Mouse (Mus musculus) NIH3T3 (cell line): ENCODE measurements around the gene Tasp1.
"Not testable (repeated sequence)": the region's sequence is repeated elsewhere in the genome, so short reads cannot be mapped to it uniquely, and the experiment has no call there.

ENCODE experiments used
- DNase-seq: peaks from one replicate; pipeline ENCODE4 v3.0.0-alpha.2; 2012; ENCODE audit warnings: low read depth

Tasp1 gene

GRCm38 (mm10) chr2:140066353-140067314 lies at the start of gene Tasp1:
TSS of gene Tasp1 (minus strand) at chr2:140066805.
- peak; percentile 95 for DNase-seq

- no peak for DNase-seq
Measured at GRCm38 (mm10) chr2:140113851-140114250, 47.2 kb upstream of the Tasp1 start.

DNA sequence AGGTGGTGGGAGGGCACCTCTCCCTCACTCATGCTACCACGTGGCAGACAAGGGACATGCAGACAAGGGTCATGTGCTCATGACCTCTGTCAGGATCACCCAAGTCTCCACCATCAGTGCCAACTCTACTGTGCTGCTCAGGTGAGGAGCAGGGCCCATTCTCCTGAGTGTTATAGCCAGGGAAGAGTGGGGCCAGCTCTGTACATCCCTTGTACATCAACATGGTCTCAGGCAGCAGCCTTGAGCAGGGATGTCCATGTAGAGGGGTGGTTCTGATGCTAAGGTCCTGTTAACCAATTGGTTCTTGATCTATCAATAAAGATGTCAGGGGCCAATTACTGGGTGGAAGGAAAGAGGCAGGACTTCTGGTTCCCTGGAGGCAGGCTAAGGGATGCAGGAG lies 42.3 kb upstream of the Tasp1 start:
- no peak for DNase-seq

- DNase-seq: peak; percentile 54
Measured at GRCm38 (mm10) chr2:140107641-140108040, 41.0 kb upstream of the Tasp1 start.

- DNase-seq: no peak
Measured at GRCm38 (mm10) chr2:140104951-140105350, 38.3 kb upstream of the Tasp1 start.

DNA sequence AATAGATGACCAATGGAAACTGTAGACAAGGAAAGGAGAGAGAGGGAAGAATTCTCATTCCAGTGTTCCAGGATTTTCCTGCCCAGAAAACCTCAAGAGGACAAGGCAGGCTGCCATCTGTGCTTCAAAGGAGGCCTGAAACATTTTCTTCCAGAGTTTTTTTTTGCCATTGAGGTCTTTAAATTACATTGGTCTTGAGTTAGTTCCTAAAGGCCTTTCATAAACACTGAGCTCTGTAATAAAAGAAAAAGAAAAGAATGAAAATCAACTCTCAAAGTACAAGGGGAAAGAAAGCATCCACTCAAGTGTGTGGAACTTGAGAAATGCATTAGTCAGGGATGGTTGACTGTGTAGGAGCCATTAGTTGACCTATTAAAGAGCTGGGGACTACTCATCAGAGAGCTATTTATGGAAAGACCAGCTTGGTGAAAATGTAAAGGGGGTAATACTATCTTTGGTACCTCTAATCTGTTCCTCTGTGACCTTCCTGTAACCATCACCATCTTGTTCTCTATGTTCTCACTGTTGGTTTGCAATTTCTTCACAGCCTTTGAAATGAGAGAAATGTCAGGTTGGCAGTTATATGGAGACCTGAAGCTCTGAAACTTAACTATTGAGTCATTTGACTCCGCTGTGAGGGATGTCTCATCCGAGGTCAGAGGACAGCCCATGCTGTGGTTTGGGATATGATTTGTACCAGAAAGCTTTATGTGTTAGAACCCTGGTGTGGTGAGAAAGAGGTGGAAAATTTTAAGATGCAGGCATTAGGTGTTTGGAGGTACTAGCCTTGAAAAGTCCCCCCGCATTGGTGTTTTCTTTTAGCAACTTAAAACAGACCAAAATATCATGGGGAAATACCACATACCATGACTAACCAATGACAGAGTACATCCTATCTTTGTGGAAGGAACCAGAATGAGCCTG lies 34.2 kb upstream of the Tasp1 start:
- DNase-seq: peak; percentile 55

- DNase-seq: peak; percentile 92
Measured at GRCm38 (mm10) chr2:140099971-140100370, 33.4 kb upstream of the Tasp1 start.

GRCm38 (mm10) chr2:140097131-140097591 lies 30.6 kb upstream of the Tasp1 start:
- no peak for DNase-seq

DNA sequence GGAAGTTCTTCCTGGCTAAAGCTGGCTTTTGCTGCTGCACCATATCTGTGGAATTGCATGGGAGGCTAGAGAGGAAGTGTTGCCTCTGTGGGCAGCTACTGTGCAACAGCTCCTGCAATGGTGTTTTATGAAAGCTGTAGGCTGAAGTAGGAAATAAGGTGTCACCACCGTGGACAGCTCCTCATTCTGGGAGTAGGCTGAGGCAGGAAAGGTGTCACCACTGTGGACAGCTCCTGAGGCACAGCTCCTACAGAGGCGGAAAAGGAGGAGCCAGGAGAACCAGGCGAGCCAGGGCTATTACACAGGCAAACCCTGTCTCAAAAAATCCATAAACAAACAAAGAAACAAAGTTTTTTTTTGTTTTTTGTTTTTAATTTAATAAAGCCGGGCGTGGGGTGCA lies 29.4 kb upstream of the Tasp1 start:
- no peak for DNase-seq

DNA sequence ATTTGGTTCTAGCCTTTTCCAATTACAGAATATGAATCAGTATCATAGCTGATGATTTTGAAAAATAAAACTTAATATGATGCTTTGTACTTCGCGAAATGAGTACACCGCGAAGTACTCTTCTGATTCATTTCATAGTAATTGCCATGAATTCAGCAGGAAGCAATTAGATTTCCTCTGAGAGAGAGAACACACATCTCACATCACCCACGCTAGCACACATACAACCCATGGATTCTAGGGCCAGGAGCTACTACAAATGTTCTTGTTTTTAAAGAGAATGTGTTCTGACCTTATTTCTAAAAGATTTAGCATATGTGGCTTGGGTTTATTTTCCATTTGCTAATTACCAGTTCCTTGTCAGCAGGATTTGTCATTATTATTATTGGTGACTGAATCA lies 26.8 kb upstream of the Tasp1 start:
- no peak for DNase-seq

DNA sequence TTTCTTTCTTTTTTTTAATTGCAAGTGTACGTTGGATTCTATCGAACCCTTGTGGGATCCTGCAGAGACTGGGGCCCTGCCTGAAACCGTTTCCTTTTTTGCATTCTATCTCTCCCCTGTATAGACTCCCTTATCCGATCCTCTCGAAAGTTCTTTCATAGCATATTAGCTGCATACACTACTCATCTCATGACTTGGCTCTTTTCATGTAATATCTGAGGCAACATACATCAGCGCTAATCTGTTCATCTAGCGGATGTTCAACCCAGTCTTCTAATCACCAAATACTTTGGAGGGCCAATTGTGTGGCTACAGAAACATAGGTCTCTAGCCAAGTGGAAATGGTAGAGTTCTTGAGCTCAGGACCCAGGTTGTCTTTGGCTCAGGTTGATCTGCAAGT lies 17.6 kb upstream of the Tasp1 start:
- no peak for DNase-seq

GRCm38 (mm10) chr2:140080747-140081577 lies 14.4 kb upstream of the Tasp1 start:
- DNase-seq: peak; percentile 44

DNA sequence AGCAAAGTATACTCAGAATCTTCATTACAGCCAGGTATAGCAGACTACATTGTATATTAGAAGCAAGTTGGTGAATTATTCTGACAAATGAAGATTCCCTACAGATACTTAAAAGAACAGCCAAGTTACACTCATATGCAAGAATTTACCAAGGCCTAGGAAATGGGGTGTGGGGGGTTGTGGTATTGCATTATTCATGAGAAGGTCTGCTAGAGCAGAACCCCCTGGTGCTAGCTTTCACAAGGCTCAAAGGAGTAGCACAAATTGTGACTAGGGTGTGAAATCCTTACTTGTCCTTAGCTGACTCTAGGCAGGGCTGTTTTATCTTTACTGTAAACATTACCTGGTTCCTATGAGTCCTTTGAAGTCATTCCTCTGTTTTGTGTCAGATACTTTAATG lies 12.7 kb upstream of the Tasp1 start:
- not testable (repeated sequence) for DNase-seq

- DNase-seq: peak; percentile 37
Measured at GRCm38 (mm10) chr2:140078600-140079280, 12.1 kb upstream of the Tasp1 start.

GRCm38 (mm10) chr2:140077476-140077875 lies 10.9 kb upstream of the Tasp1 start:
- no peak for DNase-seq

DNA sequence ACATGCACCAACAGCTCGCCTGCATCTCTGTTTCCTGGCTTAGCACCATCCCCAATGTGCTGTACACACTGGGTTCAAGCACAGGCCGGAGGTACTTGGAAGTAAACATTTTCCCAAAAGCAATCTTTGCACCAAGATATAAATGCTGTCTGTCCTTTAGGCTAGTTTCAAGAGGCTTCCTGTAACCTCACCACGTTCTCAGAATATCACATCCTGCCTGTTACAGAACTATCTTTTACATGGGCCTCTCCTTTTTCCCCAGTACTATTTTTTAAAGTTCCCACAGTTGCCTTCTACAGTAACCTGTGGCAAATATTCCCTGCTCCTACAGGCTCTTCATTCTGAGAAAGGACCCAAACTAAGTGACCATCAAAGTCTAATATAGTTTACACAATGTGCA lies 8.5 kb upstream of the Tasp1 start:
- no peak for DNase-seq

DNA sequence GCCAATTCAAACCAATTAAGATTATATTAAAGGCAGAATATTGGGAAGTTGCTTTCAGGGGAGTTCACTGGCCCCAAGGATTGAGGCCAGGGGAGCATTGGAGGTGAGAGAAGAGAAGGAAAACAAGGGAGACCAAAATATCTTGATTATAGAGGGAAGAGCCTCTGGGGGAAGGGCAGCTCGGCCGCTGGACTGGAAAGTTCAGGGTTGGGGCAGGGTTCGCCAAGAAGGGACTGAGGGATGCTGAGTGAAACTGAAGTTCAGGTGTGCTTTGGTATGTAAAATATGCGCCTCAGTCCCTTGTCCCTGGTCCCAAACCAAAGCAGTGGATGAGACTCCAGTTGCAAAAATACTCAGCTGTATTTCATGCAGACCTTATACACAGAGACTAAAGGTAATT lies 911 bp upstream of the Tasp1 start:
- DNase-seq: no peak

DNA sequence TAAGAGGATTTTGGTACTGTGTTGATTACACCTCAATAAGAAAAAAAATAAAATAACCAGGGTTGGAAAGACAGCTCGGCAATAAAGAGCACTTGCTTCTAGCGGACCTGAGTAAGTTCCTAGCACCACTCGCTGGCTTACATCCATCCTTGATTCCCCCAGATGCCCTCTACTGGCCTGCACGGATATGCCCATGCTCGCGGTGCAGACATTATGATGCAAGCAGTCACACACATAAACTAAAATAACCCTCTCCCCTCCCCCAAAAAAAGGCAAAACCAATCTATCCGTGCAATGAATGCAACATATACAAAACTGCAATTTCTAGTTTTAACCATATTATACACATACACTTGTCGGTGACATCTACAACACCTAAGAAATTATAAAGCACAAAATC lies 929 bp downstream of the Tasp1 start:
- DNase-seq: peak; percentile 51

DNA sequence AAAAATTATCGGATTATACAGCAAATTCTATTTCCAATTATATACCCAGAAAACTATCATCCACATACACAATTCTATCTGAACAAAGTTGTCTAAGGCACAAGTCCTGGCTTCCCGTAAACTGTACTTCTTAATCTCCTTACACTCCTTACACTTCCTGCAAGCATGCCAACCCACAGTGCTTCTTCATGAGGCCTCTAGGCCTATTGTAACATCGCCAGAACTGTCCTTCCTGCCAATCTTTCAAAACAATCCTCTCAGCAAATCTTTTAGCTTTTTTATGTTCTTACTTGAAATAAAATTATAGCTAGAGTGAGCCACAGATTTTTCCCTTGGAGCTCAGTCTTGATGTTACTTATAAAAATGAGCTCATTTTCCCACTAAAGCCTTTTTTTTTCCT lies 5.1 kb downstream of the Tasp1 start:
- DNase-seq: peak; percentile 29

- DNase-seq: no peak
Measured at GRCm38 (mm10) chr2:140060092-140060867, 6.3 kb downstream of the Tasp1 start.
